Mouse (Mus musculus): ENCODE measurements around the gene Mmrn2. TPM values are rescaled to one million over a fixed set of nuclear protein-coding genes. Genes with fewer than 3 reads are reported as not detected.
"Not testable (repeated sequence)": the region's sequence is repeated elsewhere in the genome, so short reads cannot be mapped to it uniquely, and the experiment has no call there.

Gene Mmrn2
- total RNA-seq, 2 experiments from 2014 or later = 3.8 to 5.1 TPM

DNA sequence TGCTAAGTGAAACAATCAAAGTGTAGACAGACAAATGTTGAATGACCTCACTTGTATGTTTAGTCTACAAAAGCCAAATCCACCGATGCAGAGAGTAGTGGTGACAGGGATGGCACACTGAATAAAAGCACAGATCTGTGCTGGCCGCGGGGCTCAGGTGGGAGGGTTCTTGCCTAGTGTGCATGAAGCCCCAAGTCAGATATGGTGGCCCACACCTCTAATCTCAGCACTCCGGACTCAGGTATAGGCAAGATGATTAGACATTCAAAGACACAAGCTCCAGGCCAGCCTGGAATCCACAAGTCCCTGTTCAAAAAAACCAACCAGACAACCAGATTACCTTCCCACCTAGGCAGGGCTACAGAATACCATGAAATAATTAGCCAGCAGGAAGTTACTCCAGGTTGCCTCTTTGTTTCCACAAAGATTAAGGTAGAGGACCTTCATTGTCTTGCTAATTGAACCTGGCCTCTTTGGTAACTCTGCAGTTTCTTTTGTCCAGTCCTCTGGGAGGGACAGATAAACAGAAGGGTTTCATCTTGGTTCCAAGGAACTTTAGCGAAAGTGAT is 15.5 kb upstream of the Mmrn2 start:
- DNase-seq (ENCODE audit: extremely low spot score in 1 of 2, low spot score in 2 of 2) = no peak
- intact Hi-C loops (cut with DNase I) = loop anchor here (5.0 kb wide), 2 partner anchors 87 to 272 kb away; partner anchors contain the start of gene Anxa8

DNA sequence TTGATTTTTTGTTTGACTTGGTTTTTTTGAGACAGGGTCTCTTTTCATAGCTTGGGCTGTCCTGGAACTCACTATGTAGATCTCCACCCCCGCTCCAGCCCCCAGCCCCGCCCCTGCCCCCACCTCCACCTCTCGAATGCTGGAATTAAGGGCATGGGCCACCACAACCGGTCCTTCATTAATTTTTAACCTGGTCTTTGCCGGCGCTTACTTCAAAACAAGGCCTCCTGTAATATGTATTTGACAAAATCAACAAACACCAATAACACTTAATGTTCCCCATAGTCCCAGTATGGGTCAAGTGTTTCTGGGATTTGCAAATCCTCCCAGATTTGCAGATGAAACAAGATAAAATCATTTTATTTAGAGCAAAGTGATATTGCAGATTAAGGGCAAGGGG is 15.0 kb upstream of the Mmrn2 start:
- intact Hi-C loops (cut with DNase I) = loop anchor here (5.0 kb wide), 2 partner anchors 88 to 273 kb away; partner anchors contain the start of gene Anxa8
- no peak for DNase-seq (ENCODE audit: extremely low spot score in 1 of 2, low spot score in 2 of 2)

GRCm38 (mm10) chr14:34362135-34362534 is 13.1 kb upstream of the Mmrn2 start:
- intact Hi-C loops (cut with DNase I) = loop anchor here (5.0 kb wide), 2 partner anchors 90 to 275 kb away; partner anchors contain the start of gene Anxa8
- DNase-seq (ENCODE audit: extremely low spot score in 1 of 2, low spot score in 2 of 2) = no peak

DNA sequence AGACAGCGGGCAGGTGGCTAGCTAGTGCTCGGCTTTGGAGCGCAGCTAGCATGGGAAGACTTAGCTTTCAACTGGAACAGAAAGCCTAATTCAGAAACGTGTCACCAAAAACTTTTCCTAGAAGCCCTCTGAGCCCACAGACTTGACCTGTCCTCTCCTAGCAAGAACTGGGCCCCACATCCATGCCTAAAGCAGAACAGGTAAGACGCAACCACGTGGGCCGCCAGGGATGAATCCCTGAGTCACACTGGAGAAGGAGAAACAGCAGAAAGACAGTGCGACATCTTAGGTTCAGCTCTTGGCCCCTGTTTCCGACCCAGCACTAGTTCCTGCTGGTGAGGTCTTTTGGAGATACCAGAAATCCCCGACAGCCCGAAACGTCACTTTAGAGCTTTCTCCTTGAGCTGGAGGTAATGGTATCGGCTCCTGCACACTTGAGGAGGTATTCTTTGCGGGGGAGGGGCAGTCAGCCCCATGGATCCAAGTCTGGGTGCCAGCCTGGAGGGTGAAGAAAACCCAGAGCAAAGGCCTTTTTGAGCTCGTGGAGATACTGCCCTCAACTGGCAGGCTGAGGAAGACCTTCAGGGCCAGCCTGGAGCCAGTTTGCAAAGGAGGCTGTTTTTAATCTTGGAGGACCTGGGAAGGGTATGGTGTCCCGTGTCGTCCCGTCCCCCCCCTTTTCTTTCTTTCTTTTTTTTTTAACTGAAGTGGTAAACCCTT is 12.4 kb upstream of the Mmrn2 start:
- intact Hi-C loops (cut with DNase I) = loop anchor here (5.0 kb wide), 2 partner anchors 91 to 276 kb away; partner anchors contain the start of gene Anxa8
- peak; percentile 60 to 68 for DNase-seq (ENCODE audit: extremely low spot score in 1 of 2, low spot score in 2 of 2)

- intact Hi-C loops (cut with DNase I) = loop anchor here (5.0 kb wide), 2 partner anchors 91 to 276 kb away; partner anchors contain the start of gene Anxa8
- peak; percentile 31 to 81 for DNase-seq (ENCODE audit: extremely low spot score in 1 of 2, low spot score in 2 of 2)
Observed at GRCm38 (mm10) chr14:34363490-34364253, 11.6 kb upstream of the Mmrn2 start.

DNA sequence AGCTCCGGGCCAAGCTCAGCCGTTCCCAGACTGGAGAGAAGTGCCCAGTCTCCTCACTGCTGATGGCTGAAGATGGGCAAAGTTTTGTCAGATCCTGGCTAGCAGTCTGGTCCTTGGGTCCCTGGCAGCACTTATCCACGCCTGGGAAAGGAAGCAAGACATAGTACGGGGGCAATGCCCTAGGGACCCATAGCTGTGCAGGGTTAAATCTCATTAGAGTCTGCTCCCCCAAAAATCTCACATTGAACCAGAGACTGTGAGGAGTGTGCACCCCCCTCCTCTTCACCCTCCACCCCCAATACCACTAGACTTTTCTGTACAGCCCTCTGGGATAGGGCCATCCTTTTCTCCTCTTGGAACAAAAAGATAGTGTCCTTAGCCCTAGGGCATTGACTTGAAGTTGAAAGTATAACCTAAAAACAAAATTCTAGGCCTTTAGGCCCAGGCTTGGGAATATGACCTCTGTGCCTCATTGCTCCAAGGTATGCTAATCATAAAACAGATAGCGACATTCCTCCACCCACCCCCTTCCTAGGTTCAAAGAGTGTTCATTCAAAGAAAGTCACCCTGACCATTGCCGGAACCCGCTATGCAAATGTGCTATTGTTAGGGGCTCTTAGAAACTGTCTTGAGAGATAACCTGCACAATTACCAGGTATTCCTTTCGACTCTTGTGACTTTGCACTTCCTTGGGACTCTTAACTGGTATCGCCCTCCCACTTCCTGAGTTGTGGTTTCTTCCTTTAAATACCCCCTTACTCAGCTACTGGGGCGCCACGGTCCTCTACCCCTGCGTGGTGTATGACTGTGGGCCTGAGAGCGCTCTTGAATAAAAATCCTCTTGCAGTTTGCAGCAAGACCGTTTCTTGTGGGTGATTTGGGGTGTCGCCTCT is 10.8 kb upstream of the Mmrn2 start:
- intact Hi-C loops (cut with DNase I) = loop anchor here (5.0 kb wide), 2 partner anchors 92 to 277 kb away; partner anchors contain the start of gene Anxa8
- not testable (repeated sequence) for DNase-seq (ENCODE audit: extremely low spot score in 1 of 2, low spot score in 2 of 2)

- intact Hi-C loops (cut with DNase I) = no loop called here
Observed at GRCm38 (mm10) chr14:34365147-34365507, 10.1 kb upstream of the Mmrn2 start.

GRCm38 (mm10) chr14:34370203-34370602 is 5.1 kb upstream of the Mmrn2 start:
- intact Hi-C loops (cut with DNase I) = loop anchor here (5.0 kb wide), 1 partner anchor 202 kb away; no protein-coding TSS in a partner anchor
- DNase-seq (ENCODE audit: extremely low spot score in 1 of 2, low spot score in 2 of 2) = no peak

More at GRCm38 (mm10) chr14:34365147-34365507, 10.1 kb upstream of the Mmrn2 start:
- DNase-seq (ENCODE audit: extremely low spot score in 1 of 2, low spot score in 2 of 2) = no peak

DNA sequence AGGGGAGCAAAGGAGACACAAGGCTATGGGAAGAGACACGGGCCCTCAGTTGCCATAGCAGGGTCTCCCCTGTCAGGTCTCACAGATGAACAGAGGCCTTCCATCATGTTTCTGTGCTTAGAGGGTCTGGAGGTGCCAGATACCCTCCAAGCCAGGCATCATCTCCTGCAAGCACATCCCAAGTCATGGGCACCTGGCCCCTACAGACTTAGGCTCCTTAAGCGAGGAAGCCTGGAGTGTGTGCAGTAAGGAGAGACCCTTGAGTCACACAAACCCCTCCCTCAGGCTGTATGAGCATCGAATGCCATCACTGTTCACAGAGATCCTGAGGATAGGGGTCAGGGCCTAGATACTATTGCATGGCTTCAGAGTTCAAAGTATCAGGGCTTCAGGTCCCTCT is 4.3 kb upstream of the Mmrn2 start:
- intact Hi-C loops (cut with DNase I) = loop anchor here (5.0 kb wide), 1 partner anchor 201 kb away; no protein-coding TSS in a partner anchor

DNA sequence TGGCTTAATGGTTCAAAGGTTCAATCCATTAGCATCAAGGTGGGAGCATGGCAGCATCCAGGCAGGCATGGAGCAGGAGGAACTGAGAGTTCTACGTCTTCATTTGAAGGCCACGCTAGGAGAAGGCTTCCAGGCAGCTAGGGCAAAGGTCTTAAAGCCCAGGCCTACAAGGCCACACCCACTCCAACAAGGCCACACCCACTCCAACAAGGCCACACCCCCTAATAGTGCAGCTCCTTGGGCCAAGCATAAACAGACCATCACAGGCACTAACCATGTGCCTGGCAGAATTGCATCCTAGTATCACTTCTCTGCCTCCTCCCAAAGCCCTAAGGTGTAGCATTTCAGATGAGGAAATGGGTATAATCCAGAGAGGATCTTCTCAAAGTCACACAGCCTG is 3.5 kb upstream of the Mmrn2 start:
- intact Hi-C loops (cut with DNase I) = loop anchor here (5.0 kb wide), 1 partner anchor 201 kb away; no protein-coding TSS in a partner anchor
- DNase-seq (ENCODE audit: extremely low spot score in 1 of 2, low spot score in 2 of 2) = no peak

More for the DNA sequence above, 4.3 kb upstream of the Mmrn2 start:
- DNase-seq (ENCODE audit: extremely low spot score in 1 of 2, low spot score in 2 of 2) = no peak

GRCm38 (mm10) chr14:34372646-34373045 is 2.6 kb upstream of the Mmrn2 start:
- peak in 1 of 2 experiments; percentile 76 for DNase-seq (ENCODE audit: extremely low spot score in 1 of 2, low spot score in 2 of 2)
- intact Hi-C loops (cut with DNase I) = loop anchor here (5.0 kb wide), 1 partner anchor 200 kb away; no protein-coding TSS in a partner anchor

- intact Hi-C loops (cut with DNase I) = loop anchor here (5.0 kb wide), 1 partner anchor 199 kb away; no protein-coding TSS in a partner anchor
- no peak for DNase-seq (ENCODE audit: extremely low spot score in 1 of 2, low spot score in 2 of 2)
Observed at GRCm38 (mm10) chr14:34373581-34373980, 1.7 kb upstream of the Mmrn2 start.

DNA sequence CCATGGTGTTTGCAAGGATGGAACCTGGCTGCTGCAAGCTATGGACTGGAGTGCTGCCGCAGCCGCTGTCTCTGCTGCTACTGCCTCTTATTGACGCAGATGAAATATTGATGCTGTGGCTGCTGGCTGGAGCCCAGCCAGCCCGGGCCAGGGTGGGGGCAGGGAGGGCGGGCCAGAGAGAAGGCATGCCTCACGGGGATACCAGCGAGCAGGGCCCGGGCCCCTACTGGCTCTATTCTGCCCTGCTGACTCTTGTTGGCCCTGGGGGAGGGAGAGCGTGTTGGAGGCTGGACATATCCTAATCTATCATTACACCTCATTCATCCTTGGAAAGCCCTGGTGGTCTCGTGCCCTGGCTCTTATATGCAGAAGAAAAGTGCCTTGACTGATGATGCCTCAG is 688 bp upstream of the Mmrn2 start, which contains the start of gene Sncg:
Gene Sncg, minus strand, starts transcription at position 213 of the 400 bp plus-strand sequence.
- no peak for DNase-seq (ENCODE audit: extremely low spot score in 1 of 2, low spot score in 2 of 2)

DNA sequence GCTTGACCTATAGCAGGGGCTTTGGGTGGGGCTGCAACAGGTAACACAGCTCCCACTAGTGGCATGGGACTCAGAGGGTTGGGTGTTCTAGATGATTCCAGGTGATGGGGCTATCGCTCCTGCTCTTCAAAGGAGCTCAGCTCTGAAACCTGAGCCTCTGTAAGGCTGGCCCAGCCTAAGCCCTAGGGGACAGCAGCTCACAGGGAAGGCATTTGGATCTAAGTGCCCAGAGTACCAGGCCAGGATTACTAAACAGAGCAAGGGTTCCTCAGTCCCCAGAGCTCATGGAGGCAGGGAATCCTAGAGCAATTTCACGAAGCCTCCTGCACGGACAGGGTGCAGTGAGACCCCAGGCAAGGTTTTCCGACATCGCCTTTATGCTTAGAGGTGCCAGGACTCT is 676 bp downstream of the Mmrn2 start:
- DNase-seq (ENCODE audit: extremely low spot score in 1 of 2, low spot score in 2 of 2) = no peak
- intact Hi-C loops (cut with DNase I) = loop anchor here (5.0 kb wide), 1 partner anchor 181 kb away; no protein-coding TSS in a partner anchor

More for the DNA sequence above, 688 bp upstream of the Mmrn2 start, which contains the start of gene Sncg:
- intact Hi-C loops (cut with DNase I) = loop anchor here (5.0 kb wide), 1 partner anchor 198 kb away; no protein-coding TSS in a partner anchor

- DNase-seq (ENCODE audit: extremely low spot score in 1 of 2, low spot score in 2 of 2) = no peak
- intact Hi-C loops (cut with DNase I) = loop anchor here (5.0 kb wide), 1 partner anchor 180 kb away; no protein-coding TSS in a partner anchor
Observed at GRCm38 (mm10) chr14:34377121-34377520, 1.9 kb downstream of the Mmrn2 start.

DNA sequence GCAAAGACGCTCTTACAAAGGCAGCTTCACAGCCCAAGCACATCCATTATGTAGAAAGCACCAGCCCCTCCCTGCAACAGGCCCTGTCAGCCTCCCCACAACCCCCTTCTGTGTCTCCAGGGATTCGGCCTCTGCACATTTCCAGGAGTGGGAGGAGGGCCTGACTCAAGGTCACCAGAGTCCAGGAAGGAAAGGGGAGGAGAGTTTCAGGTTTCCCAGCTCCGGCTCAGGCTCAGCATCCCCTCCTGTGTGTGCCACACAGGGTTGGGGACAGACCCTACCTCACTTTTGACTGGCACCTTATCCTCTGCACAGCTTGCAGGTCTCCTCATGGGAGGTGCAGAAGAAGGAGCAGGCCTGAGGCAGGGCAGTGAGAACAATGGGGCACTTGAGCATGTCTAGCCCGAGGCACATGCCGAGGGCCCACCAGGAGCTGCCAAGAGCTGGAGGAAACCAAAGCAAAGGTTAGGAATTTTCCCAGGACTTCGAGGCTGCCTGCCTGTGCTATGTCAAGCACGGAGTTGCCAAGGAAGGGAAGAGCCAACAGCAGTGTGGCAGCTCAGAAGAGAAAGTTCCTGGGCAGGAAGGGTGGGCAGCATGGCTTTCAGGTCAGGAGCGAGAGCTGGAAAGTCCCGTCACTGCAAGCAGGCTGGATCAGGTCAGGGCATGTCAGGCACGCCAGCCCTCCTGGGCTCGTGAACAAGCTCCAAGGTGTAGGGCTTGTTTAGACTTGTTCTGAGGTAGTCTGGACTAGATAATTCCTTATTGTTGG is 3.5 kb downstream of the Mmrn2 start:
- peak in 1 of 2 experiments; percentile 52 for DNase-seq (ENCODE audit: extremely low spot score in 1 of 2, low spot score in 2 of 2)
- intact Hi-C loops (cut with DNase I) = loop anchor here (5.0 kb wide), 1 partner anchor 179 kb away; no protein-coding TSS in a partner anchor

Measured in left cerebral cortex, postnatal 10 days (tissue).